Mouse (Mus musculus): Measurements from ENCODE around the gene 1810049J17Rik.

- TF ChIP-seq CTCF (IDR thresholded peaks at IDR 0.05; ENCODE audit: control insufficient read depth, insufficient read depth, low read length), result no peak
- peak; percentile 50; the same call in 1 of the 2 replicates for TF ChIP-seq POLR2A (IDR thresholded peaks at IDR 0.05; ENCODE audit: borderline replicate concordance, control insufficient read depth, low read depth, low read length)
Measured at GRCm38 (mm10) chr15:12321091-12321787, 460 bp downstream of the 1810049J17Rik start, which contains the start of gene Golph3.

All from bone marrow, adult 2 months (tissue).